In the genomic region with DNA sequence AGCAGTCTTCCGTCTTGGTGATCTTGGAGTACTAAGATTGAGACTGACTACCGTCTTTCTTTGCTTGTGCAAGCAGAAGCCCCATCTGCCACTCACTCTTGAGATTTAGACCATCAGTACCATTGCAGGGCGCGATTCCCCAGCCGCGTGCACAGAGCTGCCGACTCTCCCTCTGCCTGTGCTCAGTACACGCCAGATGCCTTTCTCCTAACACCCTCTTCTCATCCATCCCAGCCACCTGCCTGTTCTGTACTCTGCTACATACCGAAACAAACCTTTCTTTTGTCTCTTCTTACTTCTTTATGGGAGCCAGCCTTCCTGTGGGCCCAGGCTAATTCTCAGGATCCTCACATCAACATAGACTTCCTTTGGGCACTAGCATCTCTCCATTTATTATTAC, we compare ENCODE assay signal across 32 mouse cellular contexts. TPM values are rescaled to one million over a fixed set of nuclear protein-coding genes. Genes with fewer than 3 reads are reported as not detected.
DNase-seq lines count a peak whose midpoint lies in the region; TF ChIP-seq lines count a peak whose summit lies in the region.
"Had no signal": no experiment of that assay in that cellular context is flagged by ENCODE, and none has a peak within 500 bp of the region (broad histone marks: within the 10 kb centered on the region; RNA-seq: fewer than 3 reads in every experiment).

No protein-coding gene starts in this region.

- peaks cover 5% of the 10 kb centered on the region; the same call in 1 of the 2 replicates for H3K9me3 ChIP-seq in embryonic facial prominence, embryonic 10.5 days
- H3K9me3 ChIP-seq: forebrain, embryonic 12.5 days; forebrain, embryonic 15.5 days; heart, embryonic 15.5 days; hindbrain, embryonic 13.5 days had no signal

- WGBS in embryonic facial prominence, embryonic 10.5 days: 88% methylated on average over 9 of the region's 9 CpGs

- H3K4me3 ChIP-seq in embryonic facial prominence, embryonic 10.5 days: no peak overlapping the region
- H3K4me3 ChIP-seq: embryonic facial prominence, embryonic 13.5 days; erythroblast, embryonic 14.5 days; forebrain, embryonic 12.5 days; forebrain, embryonic 15.5 days; gastrocnemius, adult 2 months; heart, embryonic 15.5 days; hindbrain, embryonic 10.5 days; hindbrain, embryonic 13.5 days had no signal

- H3K4me1 ChIP-seq in embryonic facial prominence, embryonic 10.5 days: no peaks in the 10 kb centered on the region; the same call in 1 of the 2 replicates
- H3K4me1 ChIP-seq: forebrain, embryonic 12.5 days; forebrain, embryonic 15.5 days had no signal

- no peak overlapping the region for H3K27ac ChIP-seq in embryonic facial prominence, embryonic 10.5 days (replicated peaks)
- H3K27ac ChIP-seq: embryonic facial prominence, embryonic 13.5 days; forebrain, embryonic 12.5 days; forebrain, embryonic 15.5 days; heart, embryonic 15.5 days; hindbrain, embryonic 10.5 days; hindbrain, embryonic 13.5 days had no signal

- no peak for TF ChIP-seq CTCF in brain, embryonic 14.5 days (IDR thresholded peaks at IDR 0.05; ENCODE audit: borderline replicate concordance, extremely low read depth, insufficient read depth, insufficient read length)

- peaks cover 63% of the 10 kb centered on the region for H3K36me3 ChIP-seq in embryonic facial prominence, embryonic 10.5 days (replicated peaks)

- no peak for TF ChIP-seq POLR2A in brain, embryonic 14.5 days (IDR thresholded peaks at IDR 0.05; ENCODE audit: borderline replicate concordance, extremely low read depth, insufficient read depth, insufficient read length, poor library complexity, severe bottlenecking)

- no peaks in the 10 kb centered on the region for H3K27me3 ChIP-seq in embryonic facial prominence, embryonic 10.5 days (replicated peaks; ENCODE audit: low read depth, poor library complexity, severe bottlenecking)
- H3K27me3 ChIP-seq: embryonic facial prominence, embryonic 13.5 days; forebrain, embryonic 12.5 days; forebrain, embryonic 15.5 days; heart, embryonic 15.5 days; hindbrain, embryonic 13.5 days had no signal

- DNase-seq in layer of hippocampus, adult 11-12 months (ENCODE audit: low spot score): peak; percentile 42
- no peak for DNase-seq in layer of hippocampus, postnatal 14 days (ENCODE audit: low spot score in 2 of 2)
- peak; percentile 30 to 43 for DNase-seq in layer of hippocampus, adult 8-10 months (ENCODE audit: low spot score in 2 of 2)
- no peak for DNase-seq in layer of hippocampus, adult 9-10 months (ENCODE audit: low spot score)
- DNase-seq in brain, embryonic 14.5 days (ENCODE audit: low read depth): peak; percentile 36
- no peak for DNase-seq in embryonic facial prominence, embryonic 10.5 days (ENCODE audit: low spot score)
- no peak for DNase-seq in cerebellum, postnatal 10 days
- DNase-seq: adrenal gland, adult 2 months; adrenal gland, postnatal 14 days; B cell, adult 2 months; cerebellum, adult 18-20 months; cerebellum, adult 9-10 months; cerebellum, postnatal 25 days; gastrocnemius, adult 2 months; gastrocnemius, postnatal 14 days; heart, adult 11 months; heart, postnatal 10 days; heart, postnatal 36 days had no signal

RNA-seq across cellular contexts. Expression of a gene that starts 48.9 kb away (rescaled TPM):
- total RNA-seq in layer of hippocampus, postnatal 14 days (2021): not detected
- total RNA-seq in layer of hippocampus, adult 8-10 months (2022): not detected
- not detected in 2 replicates for polyA plus RNA-seq in brain, embryonic 14.5 days (2012; rRNA removed)
- not detected in 2 replicates for polyA plus RNA-seq in embryonic facial prominence, embryonic 10.5 days (2016; fragmentation: Nextera tagmentation; extraction: Ambion mirVana)
- total RNA-seq: adrenal gland, adult 2 months; adrenal gland, postnatal 14 days; adrenal gland, postnatal 4 days; common myeloid progenitor, adult 5-6 weeks; gastrocnemius, adult 2 months; gastrocnemius, postnatal 14 days; gastrocnemius, postnatal 4 days; heart, adult 8-10 months; heart, postnatal 10 days; heart, postnatal 36 days; MEL had no signal
- polyA plus RNA-seq: adrenal gland, adult 2 months; embryonic facial prominence, embryonic 13.5 days; erythroblast, embryonic 14.5 days; forebrain, embryonic 12.5 days; forebrain, embryonic 15.5 days; heart, embryonic 11.5 days; heart, embryonic 15.5 days; hindbrain, embryonic 10.5 days; hindbrain, embryonic 13.5 days; hindbrain, embryonic 16.5 days had no signal

Comparison
In these comparisons a context has a peak if more than half of its experiments do, and no peak if none do; other contexts are left out.
1. DNase-seq: peak in layer of hippocampus, adult 11-12 months (single experiment), layer of hippocampus, adult 8-10 months (2 of 2) and brain, embryonic 14.5 days (single experiment); none in layer of hippocampus, postnatal 14 days (0 of 2), layer of hippocampus, adult 9-10 months (single experiment), embryonic facial prominence, embryonic 10.5 days (single experiment) and cerebellum, postnatal 10 days (0 of 2).